Mouse (Mus musculus) gastrocnemius, postnatal 14 days (tissue): ENCODE results near the gene Hoxc5. TPM values are rescaled to one million over a fixed set of nuclear protein-coding genes. Genes with fewer than 3 reads are reported as not detected.
A peak's percentile ranks its signal among the peaks of the same experiment; 100 is the strongest.

Experiments
- DNase-seq: peaks from one replicate; pipeline ENCODE4 v3.0.0; 2021; ENCODE audit warnings: mixed read lengths
- intact Hi-C: fragments of 180-260 bp; cut with DNase I; formaldehyde crosslinking; loops from one replicate; pipeline ENCODE4 v1.15.1; 2025; ENCODE audit warnings: low total_unique reads
- total RNA-seq, 2 experiments: library from RNA; stranded (reverse); gene quantifications; 2 replicates each; pipeline ENCODE4 v1.2.3; 2021

The Hoxc5 gene
- total RNA-seq, 2 experiments from 2014 or later, result 1.4 to 1.8 TPM

DNA sequence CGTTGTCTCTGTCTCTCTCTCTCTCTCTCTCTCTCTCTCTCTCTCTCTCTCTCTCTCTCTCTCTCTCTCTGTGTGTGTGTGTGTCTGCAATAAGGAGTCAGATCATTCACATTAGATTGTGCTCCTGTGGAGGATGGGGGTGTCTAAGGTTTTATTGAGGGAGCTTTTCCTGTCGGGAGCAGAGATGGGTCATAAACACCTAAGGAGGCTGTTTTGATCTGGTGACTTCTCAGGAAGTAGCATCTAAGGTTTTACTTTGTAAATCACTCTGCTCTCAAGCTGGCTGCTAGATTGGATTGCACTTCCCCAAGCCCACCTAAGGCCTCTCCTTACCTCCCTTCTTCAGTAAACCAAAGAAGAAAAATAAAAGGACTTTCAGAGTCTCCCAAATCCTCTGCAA, 56.9 kb downstream of the Hoxc5 start:
- DNase-seq, result no peak
- intact Hi-C loops, result no loop called here

DNA sequence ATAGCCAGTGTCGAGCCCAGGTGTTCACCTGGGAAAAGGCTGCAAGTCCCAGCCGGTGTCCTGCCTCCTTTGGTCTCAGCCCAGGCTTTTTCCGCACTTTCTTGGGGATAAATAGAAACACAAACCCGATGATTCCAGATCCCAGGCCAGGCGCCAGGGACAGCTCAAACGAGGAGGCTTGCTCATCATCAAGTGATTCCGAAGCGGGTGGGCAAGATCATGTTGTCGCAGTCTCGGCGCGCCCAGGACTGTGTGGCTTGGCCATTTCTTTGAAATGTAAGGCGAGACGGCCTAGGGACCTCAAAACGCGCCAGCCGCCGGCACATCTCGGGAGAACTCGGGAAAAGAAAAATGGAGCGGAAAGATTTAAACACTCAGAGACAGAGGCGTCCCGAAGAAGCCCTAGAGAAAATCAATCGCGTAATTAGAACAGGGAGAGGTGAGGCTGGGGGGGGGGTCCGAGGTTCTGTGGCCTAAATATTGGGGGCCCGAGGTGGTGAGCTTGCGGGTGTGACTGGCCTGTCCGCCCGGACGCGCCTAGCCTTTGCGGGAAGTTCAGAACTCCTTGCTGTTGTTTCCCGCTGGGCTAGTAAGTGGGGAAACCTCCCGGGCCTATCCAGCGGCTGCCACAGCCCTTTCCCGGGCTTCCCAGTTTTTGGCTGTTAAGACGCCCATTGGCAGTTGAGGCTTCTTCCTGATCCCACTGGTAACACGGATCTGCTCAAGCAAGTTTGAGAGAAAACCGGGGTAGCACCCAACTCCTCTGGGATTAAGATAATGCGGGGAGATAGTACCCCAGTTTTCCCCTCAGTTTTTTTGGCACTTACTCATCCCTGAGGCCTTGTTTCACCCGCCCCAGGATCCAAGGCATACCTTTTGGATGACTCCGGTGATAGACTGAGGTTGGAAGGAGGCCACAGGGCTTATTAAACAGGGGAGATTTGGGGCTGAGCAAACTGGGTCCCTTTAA, 60.3 kb downstream of the Hoxc5 start:
- DNase-seq, result peak; percentile 63
- intact Hi-C loops, result no loop called here

DNA sequence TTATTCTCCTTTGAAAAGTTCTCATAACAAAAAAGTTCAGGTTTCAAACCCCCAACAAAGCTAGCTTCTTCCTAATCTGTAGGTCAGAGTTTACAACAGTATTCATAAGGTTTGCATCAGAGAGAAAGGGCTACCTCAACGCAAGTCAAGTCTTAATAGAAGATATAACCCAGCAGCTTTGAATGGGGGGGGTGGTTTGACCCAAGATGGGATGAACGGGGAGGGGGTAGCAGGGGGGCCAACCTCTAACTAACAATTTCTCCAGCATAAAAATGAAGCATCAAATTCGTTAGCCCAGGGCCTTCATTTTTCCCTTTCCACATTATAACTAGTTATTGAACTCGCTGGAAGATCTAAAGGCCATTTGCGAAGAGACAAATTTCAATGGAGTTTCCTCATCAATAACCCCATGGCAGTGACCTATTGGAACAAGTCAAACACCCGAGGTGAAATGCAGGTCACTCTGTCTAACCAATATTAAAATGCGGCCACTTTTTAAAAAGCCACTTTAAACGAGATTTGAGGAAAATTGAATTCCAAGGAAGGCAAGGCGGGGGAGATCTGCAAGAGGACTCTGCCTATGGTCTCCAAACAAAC, 61.8 kb downstream of the Hoxc5 start:
- DNase-seq, result no peak
- intact Hi-C loops, result no loop called here

DNA sequence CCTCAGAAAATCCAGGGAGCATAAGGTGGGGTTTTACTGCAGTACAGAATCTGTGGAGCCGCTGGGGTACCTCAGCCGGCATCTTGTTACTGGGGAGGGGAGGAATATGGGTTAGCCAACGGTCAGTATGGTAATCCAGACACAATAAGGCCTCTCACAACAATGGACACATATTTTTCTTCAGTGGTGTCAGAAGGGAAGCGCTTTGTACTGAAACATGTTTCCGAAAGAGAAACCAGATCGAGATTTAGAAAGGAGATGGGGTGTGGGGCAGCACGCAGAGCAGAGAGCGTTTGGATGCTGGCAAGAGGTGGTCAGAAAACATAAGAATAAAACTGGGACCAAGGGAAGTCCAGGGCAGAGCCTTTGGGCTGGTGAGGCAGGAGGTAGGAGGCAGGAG, 62.9 kb downstream of the Hoxc5 start:
- intact Hi-C loops, result no loop called here
- DNase-seq, result no peak

DNA sequence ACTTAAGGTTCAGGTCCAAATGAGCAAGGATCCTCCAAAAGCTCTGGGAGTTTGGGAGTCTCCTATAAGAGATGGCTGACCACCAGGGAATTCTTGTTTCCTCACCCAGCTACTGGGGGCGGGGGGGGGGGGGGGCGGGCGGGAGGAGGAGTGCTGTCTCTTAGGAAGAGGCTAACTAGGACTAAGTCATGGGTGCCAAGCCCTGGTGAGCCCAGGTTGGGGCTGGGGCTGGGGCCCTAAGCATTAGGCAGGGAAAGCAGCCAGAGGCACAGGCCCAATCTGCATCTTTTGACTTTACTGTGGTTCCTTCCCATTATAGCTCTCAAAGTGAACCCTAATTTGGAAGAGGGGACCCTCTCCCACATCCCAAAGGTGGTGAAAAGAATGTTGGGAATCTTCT, 64.9 kb downstream of the Hoxc5 start:
- no peak for DNase-seq
- intact Hi-C loops, result no loop called here

DNA sequence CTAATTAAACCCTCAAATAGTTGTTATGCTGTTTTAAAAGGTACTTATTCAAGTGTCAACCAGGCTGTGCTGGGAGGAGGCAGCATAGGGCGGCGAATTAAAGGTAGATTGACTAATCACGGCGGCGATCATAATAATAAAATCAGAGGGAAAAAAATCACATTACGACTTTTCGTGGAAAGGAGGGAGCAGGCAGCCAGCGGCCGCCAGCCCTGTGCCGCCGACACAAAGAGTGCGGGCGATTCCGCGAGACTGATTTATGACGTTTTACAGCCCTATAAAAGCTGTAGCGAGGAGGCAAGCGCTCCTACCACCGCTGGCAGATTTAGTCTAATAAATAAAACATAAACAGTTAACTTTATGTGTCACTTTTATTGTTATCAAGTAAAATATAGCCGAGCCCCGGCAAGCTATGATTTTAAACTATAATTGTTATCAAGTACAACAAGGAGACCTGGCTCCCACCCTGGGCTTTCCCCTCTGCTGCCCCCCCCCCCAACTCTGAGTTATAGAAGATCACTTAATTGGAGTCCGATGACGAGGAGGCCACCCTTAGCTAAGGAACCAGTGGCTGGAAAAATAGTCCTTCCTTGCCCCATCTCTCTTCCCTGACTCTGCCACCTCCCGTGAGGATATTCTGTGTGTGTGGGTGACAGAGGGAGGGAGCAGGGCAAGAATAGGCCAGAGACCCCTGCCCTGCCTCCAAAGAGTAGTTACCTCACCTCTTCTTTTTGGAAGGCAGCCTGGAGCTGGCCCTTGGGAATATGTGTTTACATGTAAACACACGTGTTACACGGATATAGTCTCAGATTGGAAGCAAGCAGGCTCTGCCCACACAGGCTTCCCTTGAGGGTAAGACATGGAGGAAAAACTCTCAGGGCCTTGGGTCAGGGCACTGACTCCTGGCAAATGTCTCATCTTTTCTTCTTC, 65.7 kb downstream of the Hoxc5 start:
- intact Hi-C loops, result no loop called here
- no peak for DNase-seq

DNA sequence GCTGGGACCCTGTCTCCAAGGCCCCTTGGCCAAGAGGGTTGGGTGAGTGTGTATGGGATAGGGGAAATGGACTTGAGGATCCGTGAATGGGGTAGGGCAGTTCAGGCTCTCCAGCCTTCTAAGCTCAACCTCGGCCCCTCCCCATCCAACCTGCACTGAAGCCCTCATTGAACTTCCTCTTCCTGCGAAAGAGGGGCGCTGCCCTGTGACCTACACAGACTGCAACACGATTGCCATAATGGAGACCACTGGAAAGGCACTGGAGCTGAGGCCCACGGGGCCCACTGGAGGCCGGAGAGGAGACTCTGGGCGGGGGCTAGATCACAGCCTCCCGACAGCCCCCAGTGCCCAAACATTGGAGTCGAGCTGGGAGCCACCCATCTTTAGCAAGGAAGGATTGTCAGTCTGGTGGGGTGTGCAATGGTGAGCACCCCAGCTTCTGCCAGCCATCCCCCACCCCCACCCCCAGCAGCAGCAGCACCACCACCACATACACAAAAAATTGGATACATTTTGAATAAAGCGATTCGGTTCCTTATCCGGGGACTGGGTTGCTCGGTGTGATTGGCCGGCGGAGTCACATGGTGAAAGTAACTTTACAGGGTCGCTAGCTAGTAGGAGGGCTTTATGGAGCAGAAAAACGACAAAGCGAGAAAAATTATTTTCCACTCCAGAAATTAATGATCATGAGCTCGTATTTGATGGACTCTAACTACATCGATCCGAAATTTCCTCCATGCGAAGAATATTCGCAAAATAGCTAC, 67.0 kb downstream of the Hoxc5 start:
- intact Hi-C loops, result no loop called here
- DNase-seq, result no peak

DNA sequence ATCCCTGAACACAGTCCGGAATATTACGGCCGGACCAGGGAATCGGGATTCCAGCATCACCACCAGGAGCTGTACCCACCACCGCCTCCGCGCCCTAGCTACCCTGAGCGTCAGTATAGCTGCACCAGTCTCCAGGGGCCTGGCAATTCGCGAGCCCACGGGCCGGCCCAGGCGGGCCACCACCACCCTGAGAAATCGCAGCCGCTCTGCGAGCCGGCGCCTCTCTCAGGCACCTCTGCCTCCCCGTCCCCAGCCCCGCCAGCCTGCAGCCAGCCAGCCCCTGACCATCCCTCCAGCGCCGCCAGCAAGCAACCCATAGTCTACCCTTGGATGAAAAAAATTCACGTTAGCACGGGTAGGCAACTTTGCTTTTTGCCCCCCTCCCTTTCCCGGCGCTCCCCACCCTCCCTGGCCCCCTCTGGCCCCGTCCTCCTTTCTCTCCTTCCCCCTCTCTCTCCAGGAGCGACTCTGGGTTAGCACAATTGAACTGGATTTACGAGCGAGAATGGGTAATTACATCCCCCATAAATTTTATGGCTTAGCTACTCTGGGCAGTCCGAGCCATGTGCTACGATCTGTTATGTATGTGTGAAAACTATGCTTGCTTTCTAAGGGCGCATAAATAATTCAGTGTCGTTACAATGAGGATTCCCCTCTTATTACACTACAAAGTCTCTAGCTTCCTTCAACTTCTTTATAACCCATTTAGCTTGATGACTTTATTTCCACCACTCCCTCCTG, 67.7 kb downstream of the Hoxc5 start:
- intact Hi-C loops, result no loop called here
- DNase-seq, result no peak

DNA sequence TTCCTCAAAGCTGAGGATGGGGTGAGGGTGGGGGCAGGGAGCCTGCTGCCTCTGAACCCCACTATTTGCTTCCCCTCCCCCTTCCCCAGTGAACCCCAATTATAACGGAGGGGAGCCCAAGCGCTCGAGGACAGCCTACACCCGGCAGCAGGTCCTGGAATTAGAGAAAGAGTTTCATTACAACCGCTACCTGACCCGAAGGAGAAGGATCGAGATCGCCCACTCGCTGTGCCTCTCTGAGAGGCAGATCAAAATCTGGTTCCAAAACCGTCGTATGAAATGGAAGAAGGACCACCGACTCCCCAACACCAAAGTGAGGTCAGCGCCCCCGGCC, 68.3 kb downstream of the Hoxc5 start:
- intact Hi-C loops, result no loop called here
- DNase-seq, result no peak

DNA sequence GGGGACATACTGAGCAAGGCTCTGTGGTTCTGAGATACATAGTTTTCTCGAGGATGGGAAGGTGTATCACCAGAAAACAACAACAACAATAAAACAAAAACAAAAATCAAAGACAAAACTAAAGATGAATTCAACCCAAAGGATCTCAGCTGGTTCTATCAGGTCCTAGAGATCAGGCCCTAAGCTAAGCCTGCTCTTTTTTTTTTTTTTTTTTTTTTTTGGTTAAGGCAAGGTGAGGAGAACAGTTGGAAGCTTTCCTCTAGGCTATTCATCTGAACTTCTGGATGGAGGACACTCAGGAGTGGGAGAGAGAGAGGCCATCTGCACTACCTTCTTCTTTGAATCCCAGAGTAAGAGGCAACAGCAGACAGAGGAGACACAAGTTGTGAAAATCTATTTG, 70.3 kb downstream of the Hoxc5 start:
- intact Hi-C loops, result no loop called here
- no peak for DNase-seq

DNA sequence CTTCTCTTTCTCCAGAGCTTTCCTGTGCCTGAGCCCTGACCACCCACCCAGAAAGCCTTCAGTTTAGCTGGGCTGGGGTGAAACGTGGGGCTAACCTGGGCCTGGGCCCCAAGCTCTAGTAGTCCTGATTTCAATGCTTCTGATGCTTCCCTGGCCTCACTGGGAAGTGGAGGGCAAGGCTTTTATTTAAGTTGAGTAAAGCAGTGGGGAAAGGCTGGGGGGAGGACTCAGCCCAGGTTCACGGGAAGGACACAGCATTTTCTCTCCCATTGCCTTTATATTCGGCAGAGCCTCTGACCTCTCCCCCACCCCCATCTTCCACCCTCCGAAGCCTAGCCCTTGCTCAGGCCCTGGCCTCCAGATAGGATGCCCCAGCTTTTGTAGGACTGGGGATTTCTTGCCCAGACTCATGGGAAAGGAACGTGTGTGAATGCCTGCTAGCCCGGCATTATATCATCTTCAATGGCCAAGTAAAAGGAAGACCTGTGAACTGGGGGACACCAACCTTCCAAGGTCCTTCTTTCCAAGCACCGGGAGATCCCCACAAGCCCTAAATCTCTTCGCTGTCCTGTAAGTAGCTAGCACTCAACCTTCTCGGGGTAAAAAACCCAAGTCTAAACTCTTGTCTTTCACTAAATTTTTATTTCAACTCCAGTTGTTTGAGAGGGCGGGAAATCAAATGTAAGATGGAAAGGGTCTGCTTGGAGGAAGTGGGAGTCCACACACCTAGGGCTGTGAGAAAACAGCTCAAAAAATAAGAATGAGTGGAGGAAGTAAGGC, 71.6 kb downstream of the Hoxc5 start:
- no peak for DNase-seq
- intact Hi-C loops, result no loop called here

DNA sequence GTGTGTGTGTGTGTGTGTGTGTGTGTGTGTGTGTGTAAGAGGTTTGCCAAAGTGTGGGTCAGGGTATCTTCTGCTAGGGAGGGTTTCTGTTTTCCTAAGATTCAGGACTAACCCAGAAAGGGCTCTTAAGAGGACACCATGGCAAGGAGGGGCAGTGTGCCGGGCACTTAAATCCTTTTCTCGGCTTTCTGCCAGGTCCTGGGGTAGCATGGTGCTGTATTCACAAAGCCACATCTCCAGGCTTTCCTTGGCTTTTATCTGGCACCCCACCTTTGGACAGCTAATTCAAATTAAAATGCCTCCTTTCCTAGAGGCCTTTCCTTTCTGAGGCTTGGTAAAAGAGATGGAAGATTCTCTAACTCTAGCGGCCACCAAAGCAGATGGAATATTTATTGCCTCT, 72.4 kb downstream of the Hoxc5 start:
- no peak for DNase-seq
- intact Hi-C loops, result no loop called here

DNA sequence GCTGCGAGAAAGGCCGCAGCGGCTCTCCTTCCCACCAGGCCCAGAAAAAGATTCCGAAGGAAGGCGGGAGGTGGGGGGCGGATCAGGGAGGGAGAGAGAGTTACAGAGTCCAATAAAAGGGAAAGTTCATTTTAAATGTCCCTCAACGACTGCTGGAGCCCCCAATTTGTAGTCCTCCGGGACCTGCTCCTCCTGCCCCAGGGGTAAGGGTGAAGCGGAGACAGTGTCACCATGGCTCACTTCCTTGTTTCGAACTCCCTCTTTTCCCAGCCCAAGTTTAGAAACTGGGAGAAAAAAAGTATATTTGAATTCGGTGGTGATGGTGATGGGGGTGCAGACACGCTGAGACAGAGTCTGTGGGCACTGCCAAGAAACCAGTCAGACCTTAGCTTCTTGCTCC, 73.4 kb downstream of the Hoxc5 start:
- DNase-seq, result no peak
- intact Hi-C loops, result no loop called here

DNA sequence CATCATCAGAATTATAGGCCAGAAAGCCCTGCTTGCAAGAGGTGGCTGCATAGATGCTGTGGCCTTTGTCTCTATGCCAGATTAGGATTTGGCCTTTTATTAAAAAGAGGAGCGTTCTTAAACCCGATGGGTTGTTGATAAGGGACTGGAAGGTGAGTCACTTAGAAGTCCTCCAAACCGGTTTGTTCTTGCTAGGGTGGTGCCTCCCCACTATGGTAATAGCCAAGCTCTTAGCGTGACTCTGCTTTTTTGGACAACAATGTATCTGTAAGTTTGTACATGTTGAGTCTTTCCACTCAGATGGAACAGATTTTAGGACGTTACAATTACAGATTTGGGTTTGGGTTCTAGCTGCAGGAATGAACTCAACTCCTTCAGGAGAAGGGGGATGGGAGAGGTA, 74.4 kb downstream of the Hoxc5 start:
- intact Hi-C loops, result no loop called here
- no peak for DNase-seq

DNA sequence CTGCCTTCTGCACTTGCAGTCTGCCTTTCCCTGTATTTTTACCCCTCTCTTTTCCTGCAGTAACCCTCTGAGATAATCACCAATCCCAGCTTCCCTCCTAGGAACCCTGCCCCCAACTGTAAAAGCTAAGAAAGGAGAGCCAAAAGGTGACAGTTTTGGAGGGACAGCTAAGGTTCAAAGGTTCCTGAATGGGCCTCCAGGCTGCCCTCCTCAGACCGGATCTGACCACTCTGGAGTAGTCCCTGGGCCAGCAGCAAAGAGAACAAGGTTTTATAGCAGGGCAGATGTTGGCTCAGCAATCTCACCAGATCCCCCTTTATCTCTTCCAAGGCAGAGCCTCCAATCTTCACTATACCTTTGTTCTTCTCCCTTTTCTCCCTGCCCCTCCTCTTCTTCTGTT, 75.0 kb downstream of the Hoxc5 start:
- no peak for DNase-seq
- intact Hi-C loops, result no loop called here

DNA sequence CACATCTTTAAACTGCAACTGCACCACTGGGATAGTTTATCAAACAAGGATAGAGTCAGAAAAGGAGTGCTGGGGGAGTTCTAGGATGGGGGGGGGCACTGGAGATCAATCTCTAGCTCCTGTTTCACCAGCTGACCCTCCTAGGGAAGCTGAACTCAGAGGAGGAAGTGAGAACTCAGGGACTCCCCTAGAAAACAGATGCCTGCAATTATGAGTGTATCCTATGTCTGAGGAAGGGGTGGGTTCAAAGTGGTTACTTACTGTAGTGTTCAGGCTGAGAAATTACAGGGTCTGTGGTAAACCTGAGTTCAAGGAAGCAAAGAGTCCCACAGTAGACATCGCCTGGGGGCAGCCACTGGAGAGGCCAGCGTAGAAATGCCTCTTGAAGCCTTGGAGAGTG, 84.4 kb downstream of the Hoxc5 start:
- intact Hi-C loops, result no loop called here

DNA sequence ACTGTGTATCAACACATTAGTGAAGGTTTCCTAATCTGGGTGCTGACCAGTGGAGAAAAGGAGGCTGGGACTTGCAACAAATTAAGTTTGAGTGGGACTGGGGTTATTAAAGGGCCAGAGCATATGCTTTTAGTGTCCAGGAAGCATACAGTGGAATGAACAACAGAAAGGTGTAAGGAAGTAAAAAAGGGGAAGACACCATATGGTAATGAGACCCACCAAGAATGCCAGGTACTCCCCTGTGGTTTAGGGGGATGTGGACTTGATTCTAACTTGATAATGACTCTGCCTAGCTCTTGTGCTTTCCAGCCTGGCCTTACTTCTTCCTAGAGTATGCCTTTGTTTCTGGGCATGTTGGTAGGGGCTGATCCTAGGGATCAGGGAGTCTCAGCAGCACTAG, 86.0 kb downstream of the Hoxc5 start:
- intact Hi-C loops, result no loop called here

More for the DNA sequence above, 84.4 kb downstream of the Hoxc5 start:
- no peak for DNase-seq

DNA sequence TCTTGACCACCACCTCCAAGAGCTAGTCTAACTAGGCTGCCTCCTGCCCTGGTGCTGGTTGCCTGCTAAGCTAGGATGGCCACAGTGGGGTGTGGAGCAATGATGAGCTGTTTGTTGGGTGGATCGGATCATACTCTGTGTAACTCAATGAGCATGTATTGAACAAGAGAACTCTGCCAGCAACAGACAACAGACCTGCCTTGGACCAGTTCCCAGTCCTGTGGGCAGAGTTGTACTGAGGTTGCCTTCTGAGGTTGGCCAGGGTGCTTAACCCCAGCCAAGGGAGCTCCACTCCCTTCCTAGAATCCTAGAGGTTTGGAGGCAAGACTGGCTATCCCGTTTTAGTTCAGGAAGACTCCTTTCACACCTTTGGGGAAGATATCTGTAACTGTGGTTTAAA, 89.2 kb downstream of the Hoxc5 start:
- DNase-seq, result no peak
- intact Hi-C loops, result no loop called here

More for the DNA sequence above, 86.0 kb downstream of the Hoxc5 start:
- DNase-seq, result no peak
